In genomic region chr15:70425566-70425965, GRCm38 (mm10) we compare ENCODE assay signal across 26 mouse cellular contexts.
DNase-seq lines count a peak whose midpoint lies in the region; ATAC-seq and TF ChIP-seq lines count a peak whose summit lies in the region.
"Had no signal": no experiment of that assay in that cellular context is flagged by ENCODE, and none has a peak within 500 bp of the region (broad histone marks: within the 10 kb centered on the region; RNA-seq: fewer than 3 reads in every experiment).

No protein-coding gene starts in this region.

- H3K9ac ChIP-seq in hindbrain, postnatal 0 days (replicated peaks; ENCODE audit: low read length): no peak overlapping the region
- H3K9ac ChIP-seq in hindbrain, embryonic 13.5 days: no peak overlapping the region
- H3K9ac ChIP-seq: embryonic facial prominence, embryonic 15.5 days; forebrain, embryonic 12.5 days; heart, embryonic 15.5 days; hindbrain, embryonic 14.5 days had no signal

- POLR2A ChIA-PET in Patski (lab: Charles Lee): no interaction called here

- in situ Hi-C loops in Patski (cut with MboI; ENCODE audit: low pct_unique_long_range_greater_than_20kb): no loop called here

- DNase-seq in embryo, embryonic 11 days: peak; percentile 4
- DNase-seq in embryo, embryonic 10 days (ENCODE audit: low spot score): no peak
- DNase-seq in hindbrain, postnatal 0 days (ENCODE audit: low spot score): peak; percentile 12
- peak; percentile 95 for DNase-seq in Muller cell, postnatal 12 days (ENCODE audit: inconsistent ontology term)
- peak; percentile 7 for DNase-seq in Patski (ENCODE audit: low read depth, low spot score)
- no peak for DNase-seq in adrenal gland, postnatal 10 days
- no peak for DNase-seq in frontal cortex, postnatal 25 days (ENCODE audit: low spot score in 2 of 2)
- DNase-seq: adrenal gland, postnatal 14 days; cerebellum, adult 11-12 months; cerebellum, adult 8-10 months; gastrocnemius, adult 2 months; gastrocnemius, postnatal 14 days; heart, adult 11 months; heart, postnatal 10 days; heart, postnatal 36 days; kidney, adult 2 months had no signal

- H3K4me3 ChIP-seq in hindbrain, postnatal 0 days (ENCODE audit: low read length): no peak overlapping the region
- no peak overlapping the region for H3K4me3 ChIP-seq in hindbrain, embryonic 13.5 days
- H3K4me3 ChIP-seq: embryonic facial prominence, embryonic 15.5 days; forebrain, embryonic 12.5 days; gastrocnemius, adult 2 months; heart, embryonic 15.5 days; hindbrain, embryonic 10.5 days had no signal

- TF ChIP-seq CTCF in hindbrain, postnatal 0 days (IDR thresholded peaks at IDR 0.05; ENCODE audit: low read depth): no peak
- TF ChIP-seq CTCF in Patski (IDR thresholded peaks at IDR 0.05): no peak

- no peak overlapping the region for H3K27ac ChIP-seq in hindbrain, postnatal 0 days
- H3K27ac ChIP-seq in hindbrain, embryonic 13.5 days: no peak overlapping the region
- H3K27ac ChIP-seq: embryonic facial prominence, embryonic 15.5 days; forebrain, embryonic 12.5 days; gastrocnemius, adult 2 months; heart, embryonic 15.5 days; hindbrain, embryonic 10.5 days; hindbrain, embryonic 14.5 days had no signal

- no peaks in the 10 kb centered on the region for H3K36me3 ChIP-seq in hindbrain, postnatal 0 days (ENCODE audit: insufficient read depth, low read length)
- no peaks in the 10 kb centered on the region for H3K36me3 ChIP-seq in hindbrain, embryonic 13.5 days
- H3K36me3 ChIP-seq: embryonic facial prominence, embryonic 15.5 days; forebrain, embryonic 12.5 days; heart, embryonic 15.5 days; hindbrain, embryonic 10.5 days had no signal

- H3K27me3 ChIP-seq in hindbrain, postnatal 0 days (ENCODE audit: insufficient read depth, low read length): no peaks in the 10 kb centered on the region
- no peaks in the 10 kb centered on the region for H3K27me3 ChIP-seq in hindbrain, embryonic 13.5 days
- no peaks in the 10 kb centered on the region for H3K27me3 ChIP-seq in Patski
- H3K27me3 ChIP-seq: embryonic facial prominence, embryonic 15.5 days; forebrain, embryonic 12.5 days; heart, embryonic 15.5 days had no signal

- CTCF ChIA-PET in Patski (lab: Charles Lee): no interaction called here

- WGBS in hindbrain, postnatal 0 days: 45% methylated on average over 1 of the region's 1 CpGs
- 53% methylated on average over 1 of the region's 1 CpGs for WGBS in hindbrain, embryonic 13.5 days

- H3K9me3 ChIP-seq in hindbrain, postnatal 0 days (ENCODE audit: low read length): no peaks in the 10 kb centered on the region
- H3K9me3 ChIP-seq in hindbrain, embryonic 13.5 days: no peaks in the 10 kb centered on the region
- H3K9me3 ChIP-seq: embryonic facial prominence, embryonic 15.5 days; forebrain, embryonic 12.5 days; heart, embryonic 15.5 days; hindbrain, embryonic 10.5 days had no signal

- H3K4me1 ChIP-seq in hindbrain, postnatal 0 days (ENCODE audit: insufficient read depth, low read length): no peaks in the 10 kb centered on the region
- H3K4me1 ChIP-seq in hindbrain, embryonic 13.5 days (replicated peaks): no peaks in the 10 kb centered on the region
- H3K4me1 ChIP-seq: embryonic facial prominence, embryonic 15.5 days; forebrain, embryonic 12.5 days; heart, embryonic 15.5 days; hindbrain, embryonic 10.5 days had no signal

- H3K4me2 ChIP-seq in hindbrain, postnatal 0 days (ENCODE audit: low read depth, low read length): no peak overlapping the region
- no peak overlapping the region for H3K4me2 ChIP-seq in hindbrain, embryonic 13.5 days
- H3K4me2 ChIP-seq: embryonic facial prominence, embryonic 15.5 days; forebrain, embryonic 12.5 days; heart, embryonic 11.5 days; heart, embryonic 15.5 days; hindbrain, embryonic 14.5 days had no signal

- ATAC-seq in hindbrain, postnatal 0 days: no peak
- no peak for ATAC-seq in hindbrain, embryonic 13.5 days (ENCODE audit: low FRiP score)
- peak; percentile 54 for ATAC-seq in Patski
- ATAC-seq: CD4-positive, CD25-positive, alpha-beta regulatory T cell, adult 4 months; forebrain, embryonic 16.5 days; intestine, postnatal 0 days had no signal

Comparison
In these comparisons a context has a peak if more than half of its experiments do, and no peak if none do; other contexts are left out.
1. DNase-seq: peak in embryo, embryonic 11 days (single experiment), hindbrain, postnatal 0 days (single experiment), Muller cell, postnatal 12 days (single experiment) and Patski (single experiment); none in embryo, embryonic 10 days (single experiment), adrenal gland, postnatal 10 days (single experiment) and frontal cortex, postnatal 25 days (0 of 2).